Mouse (Mus musculus) kidney, adult 2 months (tissue): ENCODE results near the gene Ankfy1.

Experiments used
- CTCF ChIP-seq: fragments of 200-500 bp; conservative IDR thresholded peaks from 2 replicates; pipeline ENCODE4 v1.5.1; 2011; ENCODE audit warnings: low read depth, mild to moderate bottlenecking, control low read depth, low read length, moderate library complexity, mixed read lengths; ENCODE audit not compliant: insufficient read depth, insufficient read length
- POLR2A ChIP-seq: fragments of 200-500 bp; IDR thresholded peaks from one replicate; pipeline ENCODE4 v1.6.1; 2011; ENCODE audit warnings: low read depth, low read length, control low read depth

- TF ChIP-seq POLR2A, result no peak
- TF ChIP-seq CTCF, result no peak
These were observed 107.0 kb downstream of the Ankfy1 start for GRCm38 (mm10) chr11:72796773-72797338.
